Mouse (Mus musculus): ENCODE measurements around the gene Gldn. TPM values are rescaled to one million over a fixed set of nuclear protein-coding genes. Genes with fewer than 3 reads are reported as not detected.
A peak's percentile ranks its signal among the peaks of the same experiment; 100 is the strongest.

The Gldn gene
- polyA plus RNA-seq, 1 experiment from 2014 or later, result 0.10 TPM

DNA sequence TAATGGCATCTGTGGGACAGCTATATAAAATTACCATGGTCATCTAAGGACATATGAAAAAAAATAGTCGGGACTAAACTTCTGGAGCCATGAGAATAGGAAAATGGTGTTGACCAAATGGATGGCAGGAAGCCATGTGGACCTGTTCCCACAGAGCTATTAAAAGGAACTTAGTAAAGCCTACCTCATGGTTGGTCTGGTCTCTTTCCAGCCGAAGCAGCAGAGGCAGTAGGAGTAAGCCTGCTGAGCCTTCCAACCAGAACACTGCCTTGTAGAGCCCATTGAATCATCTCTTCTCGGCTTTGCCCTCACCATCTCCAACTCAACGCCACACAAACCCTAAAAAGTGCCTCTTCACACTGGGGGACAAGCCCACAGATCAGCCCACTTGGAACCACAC is 15.0 kb downstream of the Gldn start:
- ATAC-seq (ENCODE audit: insufficient number of reproducible peaks, insufficient read depth, low FRiP score, low TSS enrichment, low read depth), result no peak
- no peaks in the 10 kb centered on the region for H3K36me3 ChIP-seq
- no peaks in the 10 kb centered on the region for H3K27me3 ChIP-seq
- H3K4me1 ChIP-seq (replicated peaks), result no peaks in the 10 kb centered on the region
- WGBS, result 82% methylated on average over 4 of the region's 4 CpGs
- H3K4me3 ChIP-seq (replicated peaks), result no peak overlapping the region
- H3K9ac ChIP-seq (replicated peaks), result no peak overlapping the region
- H3K9me3 ChIP-seq, result no peaks in the 10 kb centered on the region
- no peak overlapping the region for H3K4me2 ChIP-seq
- no peak overlapping the region for H3K27ac ChIP-seq

GRCm38 (mm10) chr9:54308209-54308608 is 21.9 kb downstream of the Gldn start:
- H3K4me2 ChIP-seq, result no peak overlapping the region
- ATAC-seq (ENCODE audit: insufficient number of reproducible peaks, insufficient read depth, low FRiP score, low TSS enrichment, low read depth), result no peak
- no peak overlapping the region for H3K27ac ChIP-seq
- no peaks in the 10 kb centered on the region for H3K9me3 ChIP-seq
- 32% methylated on average over 1 of the region's 1 CpGs for WGBS
- H3K36me3 ChIP-seq, result no peaks in the 10 kb centered on the region
- no peaks in the 10 kb centered on the region for H3K27me3 ChIP-seq
- no peak overlapping the region for H3K9ac ChIP-seq (replicated peaks)
- H3K4me3 ChIP-seq (replicated peaks), result no peak overlapping the region
- peaks cover 7% of the 10 kb centered on the region; the same call in 1 of the 2 replicates for H3K4me1 ChIP-seq (replicated peaks)

DNA sequence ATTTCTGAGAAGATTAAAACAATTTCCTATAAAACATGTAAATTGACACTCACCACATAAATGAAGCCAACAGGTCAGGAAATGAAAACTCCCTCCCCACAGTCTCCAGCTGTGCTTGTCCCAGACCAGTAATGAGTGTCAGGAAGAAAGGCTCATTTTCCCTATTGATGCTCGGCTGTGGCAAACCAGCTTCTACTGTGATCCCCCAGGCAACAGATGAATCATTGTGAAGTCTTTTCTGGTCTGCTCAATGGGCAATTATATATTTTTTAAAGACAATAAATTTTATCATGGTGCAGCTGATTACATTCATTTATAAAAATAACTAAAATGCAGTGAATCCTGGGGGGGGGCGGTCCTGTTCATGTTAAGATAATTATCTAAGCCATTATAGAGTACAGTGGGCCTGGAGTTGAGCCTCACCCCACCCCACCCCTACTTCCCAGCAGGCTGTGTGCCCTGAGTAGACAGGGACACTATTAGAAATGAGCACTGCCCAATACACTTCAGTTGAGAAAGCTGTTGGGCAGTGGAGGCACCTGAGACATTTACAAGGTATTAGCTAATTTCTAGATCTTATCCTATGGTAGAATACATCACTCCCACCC is 22.6 kb downstream of the Gldn start:
- 36% methylated on average over 2 of the region's 2 CpGs for WGBS

DNA sequence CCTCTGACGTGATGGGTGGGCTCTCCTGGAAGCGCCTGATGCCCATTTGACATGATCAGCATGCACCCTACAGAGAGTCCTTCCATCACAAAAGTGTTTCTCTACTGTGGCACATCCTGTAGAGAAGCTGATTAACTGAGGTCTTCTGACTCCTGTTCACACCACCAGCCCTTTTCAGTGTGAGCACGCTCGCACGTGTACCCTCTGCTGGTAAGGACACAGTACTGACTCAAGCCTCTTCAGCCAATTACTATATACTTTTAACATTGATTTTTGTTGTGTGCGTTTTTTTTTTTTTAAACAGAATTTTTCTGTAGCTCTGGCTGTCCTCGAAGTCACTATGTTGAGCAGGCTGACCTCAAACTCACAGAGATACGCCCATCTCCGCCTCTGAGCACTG is 30.1 kb downstream of the Gldn start:
- Histone ChIP-seq H3K4me3 (replicated peaks) (no peak overlapping the region), H3K9me3 (no peaks in the 10 kb centered on the region), H3K4me1 (replicated peaks) (peaks cover 9% of the 10 kb centered on the region; the same call in 1 of the 2 replicates), H3K4me2 (no peak overlapping the region), H3K9ac (replicated peaks) (no peak overlapping the region), H3K36me3 (no peaks in the 10 kb centered on the region), H3K27ac (no peak overlapping the region), H3K27me3 (no peaks in the 10 kb centered on the region)
- WGBS, result 78% methylated on average over 9 of the region's 9 CpGs
- no peak for ATAC-seq (ENCODE audit: insufficient number of reproducible peaks, insufficient read depth, low FRiP score, low TSS enrichment, low read depth)

More for the DNA sequence above, 22.6 kb downstream of the Gldn start:
- H3K9ac ChIP-seq (replicated peaks), result no peak overlapping the region
- H3K4me1 ChIP-seq (replicated peaks), result peaks cover 7% of the 10 kb centered on the region; the same call in 1 of the 2 replicates
- no peaks in the 10 kb centered on the region for H3K27me3 ChIP-seq
- no peak overlapping the region for H3K4me3 ChIP-seq (replicated peaks)
- ATAC-seq (ENCODE audit: insufficient number of reproducible peaks, insufficient read depth, low FRiP score, low TSS enrichment, low read depth), result no peak
- no peak overlapping the region for H3K4me2 ChIP-seq
- H3K9me3 ChIP-seq, result no peaks in the 10 kb centered on the region
- H3K27ac ChIP-seq, result no peak overlapping the region
- H3K36me3 ChIP-seq, result no peaks in the 10 kb centered on the region

DNA sequence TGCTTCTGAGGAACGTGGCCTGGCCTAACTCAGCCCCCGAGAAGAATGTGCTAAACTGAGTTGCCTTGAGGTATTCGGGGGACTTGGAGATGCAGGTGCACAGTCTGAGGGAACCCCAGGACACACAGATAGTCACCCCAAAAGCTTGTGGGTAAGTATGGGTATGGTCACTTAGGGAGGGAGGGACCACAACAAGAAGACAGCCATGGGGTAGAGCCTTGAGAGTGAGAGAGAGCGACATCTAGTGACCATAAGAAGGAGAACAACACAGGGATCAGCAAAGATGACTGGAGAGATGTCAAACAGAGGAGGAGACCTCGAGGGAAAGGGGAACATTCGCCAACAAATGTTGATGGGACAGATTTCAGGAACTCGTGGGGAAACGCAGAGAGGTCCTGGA is 37.2 kb downstream of the Gldn start:
- Histone ChIP-seq H3K4me1 (replicated peaks) (peaks cover 9% of the 10 kb centered on the region; the same call in 1 of the 2 replicates), H3K9me3 (no peaks in the 10 kb centered on the region), H3K27ac (no peak overlapping the region), H3K4me3 (replicated peaks) (no peak overlapping the region), H3K4me2 (no peak overlapping the region), H3K36me3 (no peaks in the 10 kb centered on the region), H3K9ac (replicated peaks) (no peak overlapping the region), H3K27me3 (no peaks in the 10 kb centered on the region)
- no peak for ATAC-seq (ENCODE audit: insufficient number of reproducible peaks, insufficient read depth, low FRiP score, low TSS enrichment, low read depth)
- WGBS, result 38% methylated on average over 8 of the region's 8 CpGs

DNA sequence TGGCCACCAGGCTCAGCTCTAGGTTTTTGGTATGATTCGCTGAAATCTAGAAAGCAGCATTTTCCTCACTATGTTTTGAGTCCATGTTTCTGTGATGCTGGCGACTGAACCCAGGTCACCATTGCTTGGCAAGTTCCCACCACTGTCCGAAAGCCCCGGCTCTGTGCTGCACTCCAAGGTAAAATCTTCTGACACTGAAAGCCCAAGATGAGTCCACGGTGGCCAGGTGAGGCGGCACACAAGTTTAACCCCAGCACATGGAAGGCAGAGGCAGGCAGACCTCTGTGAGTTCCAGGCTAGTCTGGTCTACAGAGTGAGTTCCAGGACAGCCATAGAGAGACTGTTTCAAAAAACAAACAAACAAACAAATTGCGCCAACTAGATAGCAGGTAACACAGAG is 42.9 kb downstream of the Gldn start:
- no peaks in the 10 kb centered on the region for H3K9me3 ChIP-seq
- H3K4me2 ChIP-seq, result no peak overlapping the region
- ATAC-seq (ENCODE audit: insufficient number of reproducible peaks, insufficient read depth, low FRiP score, low TSS enrichment, low read depth), result no peak
- no peaks in the 10 kb centered on the region for H3K27me3 ChIP-seq
- WGBS, result 93% methylated on average over 7 of the region's 7 CpGs
- no peak overlapping the region for H3K9ac ChIP-seq (replicated peaks)
- H3K4me3 ChIP-seq (replicated peaks), result no peak overlapping the region
- H3K4me1 ChIP-seq (replicated peaks), result no peaks in the 10 kb centered on the region
- H3K27ac ChIP-seq, result no peak overlapping the region
- no peaks in the 10 kb centered on the region for H3K36me3 ChIP-seq

DNA sequence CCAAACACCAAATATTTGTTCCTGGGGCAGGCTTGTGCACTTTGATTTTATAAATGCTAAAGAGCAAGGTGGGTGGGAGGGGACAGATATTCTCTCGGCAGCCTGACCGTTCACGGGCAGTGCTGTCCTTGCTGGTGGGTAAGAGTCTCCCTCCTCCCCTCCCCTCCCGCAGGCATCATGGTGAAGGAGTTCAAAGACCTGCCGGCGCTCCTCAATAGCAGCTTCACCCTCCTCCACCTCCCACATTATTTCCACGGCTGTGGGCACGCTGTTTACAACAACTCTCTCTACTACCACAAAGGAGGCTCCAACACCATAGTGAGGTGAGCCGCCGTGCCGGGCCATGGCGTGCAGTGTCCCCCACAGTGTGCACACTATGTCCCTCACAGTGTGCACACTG is 49.3 kb downstream of the Gldn start:
- no peak for ATAC-seq (ENCODE audit: insufficient number of reproducible peaks, insufficient read depth, low FRiP score, low TSS enrichment, low read depth)
- Histone ChIP-seq H3K36me3 (no peaks in the 10 kb centered on the region), H3K4me1 (replicated peaks) (no peaks in the 10 kb centered on the region), H3K4me2 (no peak overlapping the region), H3K27me3 (no peaks in the 10 kb centered on the region), H3K27ac (no peak overlapping the region), H3K9ac (replicated peaks) (no peak overlapping the region), H3K9me3 (no peaks in the 10 kb centered on the region), H3K4me3 (replicated peaks) (no peak overlapping the region)
- 76% methylated on average over 12 of the region's 12 CpGs for WGBS

- Histone ChIP-seq H3K4me2 (no peak overlapping the region), H3K27me3 (no peaks in the 10 kb centered on the region), H3K4me3 (replicated peaks) (no peak overlapping the region), H3K27ac (no peak overlapping the region), H3K36me3 (no peaks in the 10 kb centered on the region), H3K9me3 (no peaks in the 10 kb centered on the region), H3K4me1 (replicated peaks) (no peaks in the 10 kb centered on the region), H3K9ac (replicated peaks) (no peak overlapping the region)
- 51% methylated on average over 6 of the region's 6 CpGs for whole genome bisulfite sequencing
- 0 out of 2 replicates have a peak, but pooled peaks have one; percentile 47 for ATAC-seq (ENCODE audit: insufficient number of reproducible peaks, insufficient read depth, low FRiP score, low TSS enrichment, low read depth)
These were observed 50.4 kb downstream of the Gldn start for GRCm38 (mm10) chr9:54336532-54337144.

DNA sequence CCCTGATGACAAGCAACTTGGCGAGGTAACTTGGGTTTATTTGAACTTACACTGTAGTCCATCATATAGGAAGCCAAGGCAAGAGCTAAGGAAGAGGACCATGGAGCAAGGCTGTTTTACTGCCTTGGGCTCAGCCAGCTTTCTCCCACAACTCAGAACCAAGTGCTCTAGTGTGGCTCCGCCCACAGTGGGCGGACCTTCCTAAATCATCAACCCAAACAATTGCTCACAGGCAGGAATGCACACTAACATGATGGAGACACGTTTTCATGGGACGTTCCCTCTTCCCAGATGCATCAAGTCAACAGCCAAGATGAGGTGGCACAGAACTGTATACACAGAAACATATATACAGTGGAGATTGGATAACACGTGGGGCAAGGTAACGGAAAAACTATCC is 55.7 kb downstream of the Gldn start:
- H3K9me3 ChIP-seq, result no peaks in the 10 kb centered on the region
- no peaks in the 10 kb centered on the region for H3K27me3 ChIP-seq
- no peak for ATAC-seq (ENCODE audit: insufficient number of reproducible peaks, insufficient read depth, low FRiP score, low TSS enrichment, low read depth)
- H3K4me1 ChIP-seq (replicated peaks), result no peaks in the 10 kb centered on the region
- 72% methylated on average over 7 of the region's 7 CpGs for WGBS
- no peak overlapping the region for H3K9ac ChIP-seq (replicated peaks)
- H3K4me3 ChIP-seq (replicated peaks), result no peak overlapping the region
- H3K4me2 ChIP-seq, result no peak overlapping the region
- no peaks in the 10 kb centered on the region for H3K36me3 ChIP-seq
- no peak overlapping the region for H3K27ac ChIP-seq

DNA sequence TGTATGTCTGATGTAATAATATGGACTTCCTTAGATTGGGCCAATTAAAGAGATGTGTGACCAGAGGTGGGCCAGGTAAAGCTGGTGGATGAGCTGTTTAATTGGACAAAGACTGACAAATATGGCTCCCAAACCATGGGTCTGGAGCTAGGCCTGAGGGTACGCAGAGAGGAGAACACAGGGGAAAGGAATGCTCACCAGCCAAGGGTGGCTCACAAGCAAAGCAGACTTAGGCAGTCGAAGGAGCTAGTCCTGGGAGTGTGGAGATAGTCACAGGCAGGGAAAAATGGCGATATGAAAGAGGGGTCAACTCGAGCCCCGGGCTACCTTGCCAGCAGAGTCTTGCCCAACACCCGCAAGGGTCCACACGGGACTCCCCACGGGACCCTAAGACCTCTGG is 70.5 kb downstream of the Gldn start:
- no peak overlapping the region for H3K4me2 ChIP-seq
- H3K27me3 ChIP-seq, result no peaks in the 10 kb centered on the region
- no peak overlapping the region for H3K9ac ChIP-seq (replicated peaks)
- no peak for ATAC-seq (ENCODE audit: insufficient number of reproducible peaks, insufficient read depth, low FRiP score, low TSS enrichment, low read depth)
- H3K4me1 ChIP-seq (replicated peaks), result no peaks in the 10 kb centered on the region
- no peak overlapping the region for H3K27ac ChIP-seq
- H3K4me3 ChIP-seq (replicated peaks), result no peak overlapping the region
- 97% methylated on average over 6 of the region's 8 CpGs for WGBS
- no peaks in the 10 kb centered on the region for H3K36me3 ChIP-seq
- no peaks in the 10 kb centered on the region for H3K9me3 ChIP-seq
